ENCODE assay signal across 10 mouse cellular contexts in the genomic region with DNA sequence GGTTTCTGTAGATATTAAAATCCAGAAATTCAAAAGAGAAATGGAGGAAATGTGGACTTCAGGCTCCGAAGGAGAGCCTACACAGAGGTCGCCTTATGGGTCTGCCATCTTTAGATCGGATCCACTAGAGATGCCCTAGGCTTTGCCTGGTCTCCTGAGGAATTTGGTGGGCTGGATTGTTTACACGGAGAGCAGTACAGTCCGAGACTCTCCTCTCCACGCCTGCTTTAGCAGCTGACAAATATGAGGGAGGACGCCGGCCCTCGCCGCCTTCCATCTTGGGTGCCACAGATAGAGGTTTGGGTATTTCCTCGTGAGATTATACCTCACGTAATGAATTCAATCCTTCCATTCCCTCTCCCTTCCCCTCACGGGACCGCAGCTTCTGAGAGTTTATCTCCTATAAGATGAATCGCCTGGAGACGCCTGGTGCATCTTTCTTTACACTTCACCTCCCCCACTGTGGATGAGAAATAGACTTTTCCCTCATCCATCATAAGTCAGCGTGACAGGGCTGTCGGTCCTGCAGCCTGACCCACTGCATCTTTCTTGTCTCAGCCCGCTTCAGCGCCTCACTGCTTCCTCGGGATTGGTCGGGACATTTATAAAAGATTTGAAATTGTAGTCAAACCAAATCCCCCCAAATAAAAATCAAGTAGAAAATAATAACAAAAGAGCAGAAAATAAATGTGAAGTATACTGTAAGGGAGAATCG.
DNase-seq lines count a peak whose midpoint lies in the region; ATAC-seq and TF ChIP-seq lines count a peak whose summit lies in the region.
"Had no signal": no experiment of that assay in that cellular context is flagged by ENCODE, and none has a peak within 500 bp of the region (broad histone marks: within the 10 kb centered on the region; RNA-seq: fewer than 3 reads in every experiment).

No protein-coding gene starts in this region.

- peak overlapping the region; percentile 41 for H3K4me2 ChIP-seq in heart, embryonic 12.5 days
- H3K4me2 ChIP-seq in kidney, postnatal 0 days (ENCODE audit: low read length) = peak overlapping the region; percentile 8

- intact Hi-C loops in heart, postnatal 14 days (cut with DNase I) = no loop called here

- no peak for DNase-seq in heart, postnatal 14 days
- DNase-seq in kidney, postnatal 0 days (ENCODE audit: low spot score) = peak; percentile 26
- no peak for DNase-seq in kidney, adult 11 months
- no peak for DNase-seq in testis, postnatal 10 days (ENCODE audit: low spot score)
- DNase-seq in right cerebral cortex, adult 18-20 months = no peak
- no peak for DNase-seq in right cerebral cortex, postnatal 25 days
- DNase-seq: cerebellum, adult 2 months; spleen, adult 18-20 months had no signal

- peaks cover 12% of the 10 kb centered on the region for H3K4me1 ChIP-seq in heart, embryonic 12.5 days (replicated peaks)
- H3K4me1 ChIP-seq in kidney, postnatal 0 days (replicated peaks; ENCODE audit: insufficient read depth, low read length) = no peaks in the 10 kb centered on the region
- peaks cover 6% of the 10 kb centered on the region for H3K4me1 ChIP-seq in testis, adult 2 months (ENCODE audit: control insufficient read depth, insufficient read depth, low read length)

- no peaks in the 10 kb centered on the region for H3K36me3 ChIP-seq in heart, embryonic 12.5 days
- H3K36me3 ChIP-seq in kidney, postnatal 0 days (ENCODE audit: insufficient read depth, low read length) = no peaks in the 10 kb centered on the region
- no peaks in the 10 kb centered on the region for H3K36me3 ChIP-seq in testis, adult 2 months (ENCODE audit: control insufficient read depth, insufficient read depth, low read length)

- ATAC-seq in heart, embryonic 12.5 days (ENCODE audit: insufficient number of reproducible peaks, low FRiP score) = 0 out of 2 replicates have a peak, but pooled peaks have one; percentile 7
- ATAC-seq in kidney, postnatal 0 days (replicated peaks; ENCODE audit: low FRiP score, low read depth) = 0 out of 2 replicates have a peak, but pooled peaks have one; percentile 46

- no peaks in the 10 kb centered on the region for H3K9me3 ChIP-seq in heart, embryonic 12.5 days (replicated peaks)
- no peaks in the 10 kb centered on the region for H3K9me3 ChIP-seq in kidney, postnatal 0 days (replicated peaks; ENCODE audit: low read length)

- no peak for TF ChIP-seq POLR2A in testis, adult 2 months (IDR thresholded peaks at IDR 0.05; ENCODE audit: control insufficient read depth, low read depth, low read length)

- no peak overlapping the region for H3K4me3 ChIP-seq in heart, embryonic 12.5 days
- no peak overlapping the region for H3K4me3 ChIP-seq in kidney, postnatal 0 days (replicated peaks; ENCODE audit: low read depth, low read length)
- peak overlapping the region; percentile 55 for H3K4me3 ChIP-seq in testis, adult 2 months (ENCODE audit: control insufficient read depth, low read depth, low read length)

- peak overlapping the region; percentile 62 for H3K27ac ChIP-seq in heart, embryonic 12.5 days (ENCODE audit: poor library complexity, severe bottlenecking)
- H3K27ac ChIP-seq in kidney, postnatal 0 days = no peak overlapping the region
- H3K27ac ChIP-seq in testis, adult 2 months (ENCODE audit: control insufficient read depth, insufficient read depth, low read depth, low read length) = no peak overlapping the region

- 46% methylated on average over 23 of the region's 23 CpGs for WGBS in heart, embryonic 12.5 days
- WGBS in kidney, postnatal 0 days = 45% methylated on average over 23 of the region's 23 CpGs

- no peaks in the 10 kb centered on the region; the same call in 1 of the 2 replicates for H3K27me3 ChIP-seq in heart, embryonic 12.5 days (replicated peaks)
- no peaks in the 10 kb centered on the region for H3K27me3 ChIP-seq in kidney, postnatal 0 days (ENCODE audit: insufficient read depth, low read length)
- no peaks in the 10 kb centered on the region for H3K27me3 ChIP-seq in testis, adult 2 months (ENCODE audit: control insufficient read depth, insufficient read depth, low read length)

- TF ChIP-seq CTCF in kidney, postnatal 0 days (IDR thresholded peaks at IDR 0.05; ENCODE audit: low read depth) = no peak
- TF ChIP-seq CTCF in testis, adult 2 months (IDR thresholded peaks at IDR 0.05; ENCODE audit: control insufficient read depth, insufficient read depth, insufficient replicate concordance, low read depth, low read length) = no peak

- H3K9ac ChIP-seq in heart, embryonic 12.5 days = no peak overlapping the region
- no peak overlapping the region for H3K9ac ChIP-seq in kidney, postnatal 0 days (ENCODE audit: low read depth, low read length)
